Mouse (Mus musculus): ENCODE measurements at regions not wholly inside any gene's neighbourhood (a gene's known extent, or its start where the extent isn't known, plus 50 kb on each side); places are given as distances from the start of the nearest gene placed in this dataset.

DNA sequence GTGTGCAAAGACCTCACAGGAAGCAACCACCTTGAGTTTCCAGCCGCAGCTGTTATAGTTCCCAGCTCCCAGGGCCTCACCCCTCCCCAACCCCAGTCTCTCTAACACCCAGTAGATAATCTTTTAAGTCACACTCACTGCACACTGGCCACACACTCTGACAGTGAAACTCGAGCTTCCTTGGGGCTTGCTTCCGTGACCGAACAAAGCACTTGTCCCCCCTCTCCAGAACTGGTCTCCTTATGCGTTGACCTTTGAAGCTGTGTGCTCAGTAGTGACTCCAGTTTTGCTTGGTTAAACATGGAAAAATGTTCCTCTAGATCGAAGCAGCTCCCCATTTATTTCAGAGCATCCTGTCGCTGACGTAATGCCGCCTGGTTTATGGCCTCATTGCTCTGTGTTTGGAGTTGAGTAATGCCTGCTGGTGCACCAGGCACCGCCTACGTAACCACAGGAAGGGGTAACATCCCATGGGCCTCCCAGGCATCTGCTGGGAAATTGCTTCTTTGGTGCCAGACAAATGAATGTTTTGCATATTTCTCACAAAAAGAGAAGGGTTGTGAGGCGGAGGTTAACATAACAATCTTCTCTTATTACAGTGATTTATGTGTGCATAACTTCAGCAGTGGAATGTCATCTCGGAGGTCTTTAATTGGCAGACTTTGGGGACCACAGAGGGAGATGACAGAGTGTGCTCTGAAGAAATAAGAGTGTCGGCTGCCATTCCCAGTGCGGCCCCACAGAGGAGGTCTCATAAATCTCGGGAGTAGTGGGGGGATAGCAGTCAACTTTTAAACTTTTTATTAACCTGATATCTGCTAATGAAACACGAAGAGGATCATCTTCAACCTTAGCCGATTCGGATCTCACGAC, 292.7 kb upstream of the Zfp507 start:
- no peak for DNase-seq (ENCODE audit: low read depth)

- no peak for DNase-seq (ENCODE audit: low read depth)
These were observed 288.3 kb upstream of the Zfp507 start for GRCm38 (mm10) chr7:36091132-36091531.

GRCm38 (mm10) chr7:36090291-36091123, 287.7 kb upstream of the Zfp507 start:
- DNase-seq (ENCODE audit: low read depth): no peak

GRCm38 (mm10) chr7:36087598-36087997, 284.8 kb upstream of the Zfp507 start:
- DNase-seq (ENCODE audit: low read depth): no peak

GRCm38 (mm10) chr7:36078666-36079065, 275.9 kb upstream of the Zfp507 start:
- no peak for DNase-seq (ENCODE audit: low read depth)

GRCm38 (mm10) chr7:36078089-36078654, 275.4 kb upstream of the Zfp507 start:
- no peak for DNase-seq (ENCODE audit: low read depth)

- DNase-seq (ENCODE audit: low read depth): no peak
These were observed 274.5 kb upstream of the Zfp507 start for GRCm38 (mm10) chr7:36077271-36077670.

DNA sequence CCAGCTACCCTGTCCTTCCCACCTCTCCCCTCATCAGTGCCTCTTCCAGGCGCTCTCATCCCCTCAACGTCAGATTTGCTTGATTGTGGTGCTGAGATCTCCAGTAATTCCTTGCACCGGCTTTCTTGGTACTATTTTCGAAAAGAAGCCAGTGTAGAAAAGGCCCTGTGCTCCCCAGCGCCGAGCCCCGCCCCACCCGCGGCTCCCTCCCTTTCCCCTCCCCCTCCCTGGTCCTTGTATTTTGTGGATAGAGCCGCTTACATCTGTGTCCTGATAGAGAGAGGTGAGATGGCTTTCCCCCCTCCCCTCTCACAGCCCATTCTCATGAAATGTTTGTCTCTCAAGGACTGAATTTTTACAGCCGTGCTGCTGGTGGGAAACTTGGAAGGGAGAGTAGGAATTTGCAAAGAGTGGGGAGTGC, 273.2 kb upstream of the Zfp507 start:
- DNase-seq (ENCODE audit: low read depth): no peak

DNA sequence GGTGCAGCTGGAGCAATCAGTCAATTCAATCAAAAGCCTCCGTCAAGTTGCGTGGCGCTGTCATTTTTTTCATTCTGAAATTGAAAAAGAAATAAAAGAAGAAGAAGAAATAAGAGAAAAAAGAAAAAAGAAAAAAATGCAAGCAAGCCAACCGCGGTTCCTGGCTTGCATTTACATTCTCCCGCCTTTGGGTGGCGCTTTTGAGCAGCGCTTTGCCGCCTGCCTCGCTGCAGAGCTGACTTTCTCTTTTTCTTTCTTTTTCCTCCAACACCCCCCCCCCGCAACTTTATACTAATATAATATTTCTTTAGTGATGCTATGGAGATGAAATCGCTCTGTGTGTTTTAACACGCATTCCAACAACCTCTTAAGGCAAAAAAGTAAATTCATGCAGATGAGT, 269.0 kb upstream of the Zfp507 start:
- DNase-seq (ENCODE audit: low read depth): peak; percentile 7

- no peak for DNase-seq (ENCODE audit: low read depth)
These were observed 263.9 kb upstream of the Zfp507 start for GRCm38 (mm10) chr7:36066725-36067124.

- DNase-seq (ENCODE audit: low read depth): no peak
These were observed 258.9 kb upstream of the Zfp507 start for GRCm38 (mm10) chr7:36061679-36062078.

GRCm38 (mm10) chr7:36060426-36060825, 257.6 kb upstream of the Zfp507 start:
- no peak for DNase-seq (ENCODE audit: low read depth)

DNA sequence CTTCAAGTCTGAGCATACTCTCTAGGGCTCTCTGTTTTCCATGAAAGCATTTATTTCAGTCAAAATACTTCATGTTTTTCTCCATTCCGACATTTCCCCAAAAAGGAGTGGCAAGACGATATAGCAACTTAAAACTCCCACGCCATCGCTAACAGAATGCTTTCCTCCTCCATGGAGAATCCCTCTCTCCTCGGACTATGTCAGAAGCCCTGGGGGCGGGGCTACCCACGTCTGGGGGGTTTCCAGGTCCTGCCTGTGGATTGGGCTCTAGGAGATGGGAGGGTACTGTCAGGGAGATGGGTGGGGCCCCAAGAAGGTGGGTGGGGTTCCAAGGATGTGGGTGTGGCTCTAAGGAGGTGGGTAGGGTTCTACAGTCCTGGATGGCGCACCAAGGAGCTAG, 243.2 kb upstream of the Zfp507 start:
- no peak for DNase-seq (ENCODE audit: low read depth)

DNA sequence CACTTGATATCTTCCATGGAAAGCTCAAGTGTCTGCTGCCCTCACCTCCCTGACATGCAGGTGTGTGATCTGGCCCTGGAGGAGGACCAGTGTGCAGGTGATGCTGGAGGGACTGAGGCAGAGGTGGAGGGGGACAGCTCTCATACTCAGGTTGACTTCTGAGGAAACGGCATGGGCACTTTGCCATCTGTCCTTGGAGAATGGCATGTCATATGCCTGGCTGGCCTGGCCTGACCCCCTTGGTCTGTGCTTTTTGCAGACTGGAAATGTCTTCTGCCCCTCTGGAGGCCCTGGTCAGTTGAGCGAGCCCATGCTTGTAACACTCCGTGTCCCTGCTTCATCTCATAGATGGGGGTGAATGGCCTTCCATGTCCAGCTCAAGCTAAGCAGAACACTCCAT, 229.1 kb upstream of the Zfp507 start:
- no peak for DNase-seq (ENCODE audit: low read depth)

DNA sequence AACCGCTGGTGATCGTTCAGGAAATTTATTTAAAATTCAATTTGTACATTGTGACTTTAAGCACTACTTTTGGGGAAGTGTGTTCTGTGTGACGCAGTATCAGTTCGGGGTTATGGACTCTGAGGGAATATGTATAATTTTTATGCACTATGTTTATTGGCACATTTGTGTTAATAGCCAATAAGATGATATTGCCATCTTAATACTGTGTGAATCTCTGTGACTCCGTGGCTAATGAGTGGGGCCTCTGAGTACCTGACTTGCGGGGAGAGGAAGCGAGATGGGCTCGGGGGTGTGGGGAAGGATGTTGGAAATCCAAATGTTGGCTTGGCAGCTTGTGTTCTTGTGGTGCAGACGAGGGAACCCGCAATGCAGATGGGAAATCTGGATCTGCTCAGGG, 220.2 kb upstream of the Zfp507 start:
- no peak for DNase-seq (ENCODE audit: low read depth)

GRCm38 (mm10) chr7:36022489-36022888, 219.7 kb upstream of the Zfp507 start:
- no peak for DNase-seq (ENCODE audit: low read depth)

GRCm38 (mm10) chr7:36016926-36017753, 214.3 kb upstream of the Zfp507 start:
- no peak for DNase-seq (ENCODE audit: low read depth)

GRCm38 (mm10) chr7:35996609-35997008, 193.8 kb upstream of the Zfp507 start:
- DNase-seq (ENCODE audit: low read depth): no peak

- no peak for DNase-seq (ENCODE audit: low read depth)
These were observed 189.7 kb upstream of the Zfp507 start for GRCm38 (mm10) chr7:35992511-35992910.

- no peak for DNase-seq (ENCODE audit: low read depth)
These were observed 188.3 kb upstream of the Zfp507 start for GRCm38 (mm10) chr7:35991141-35991540.

DNA sequence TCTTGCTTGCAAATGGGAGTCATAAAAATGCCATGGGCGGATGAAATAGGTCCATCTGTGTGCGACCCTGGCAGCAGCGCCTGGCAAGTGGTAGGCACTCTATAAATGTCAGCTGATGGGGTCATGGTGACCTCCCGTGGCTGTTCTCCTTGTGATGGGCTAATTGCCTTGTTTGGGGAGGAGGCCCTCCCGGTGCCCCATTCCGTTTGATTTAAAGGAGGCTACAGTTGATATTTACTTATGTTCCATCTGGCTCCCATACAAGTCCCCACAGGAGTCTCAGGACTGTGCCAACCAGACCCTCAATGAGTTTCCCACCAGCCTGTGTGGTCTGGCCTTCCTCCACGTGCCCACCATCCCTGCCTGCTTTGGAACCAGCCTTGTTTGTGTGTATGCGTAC, 186.7 kb upstream of the Zfp507 start:
- no peak for DNase-seq (ENCODE audit: low read depth)

All from c-Kit-positive CD71-positive TER-119-negative erythroid progenitor cells, embryonic 14.5 days (primary cell).